Mouse (Mus musculus): ENCODE results near the gene 3110009E18Rik. TPM values are rescaled to one million over a fixed set of nuclear protein-coding genes. Genes with fewer than 3 reads are reported as not detected.
A peak's percentile ranks its signal among the peaks of the same experiment; 100 is the strongest.

The 3110009E18Rik gene
- polyA plus RNA-seq, 1 experiment from 2014 or later, result 14.6 TPM

DNA sequence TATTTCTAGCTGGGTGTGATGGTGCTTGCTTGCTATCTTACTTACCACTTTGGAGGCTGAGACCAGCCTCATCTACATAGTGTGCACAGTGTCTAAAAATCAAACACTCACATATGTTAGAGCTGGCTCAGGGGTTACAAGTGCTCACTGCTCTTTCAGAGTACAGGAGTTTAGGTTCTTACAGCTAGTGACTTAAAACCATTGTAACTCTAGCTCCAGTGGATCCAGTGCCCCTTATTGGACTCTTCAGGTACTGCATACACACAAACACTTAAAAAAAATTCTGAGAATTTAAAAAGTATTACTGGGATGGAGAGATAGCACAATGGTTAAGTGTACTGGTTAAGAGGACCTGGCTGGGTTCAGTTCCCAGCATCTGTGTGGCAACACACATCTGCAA lies 26.0 kb downstream of the 3110009E18Rik start:
- H3K9me3 ChIP-seq (ENCODE audit: control insufficient read depth, low read length), result no peaks in the 10 kb centered on the region
- no peaks in the 10 kb centered on the region for H3K27me3 ChIP-seq (replicated peaks; ENCODE audit: control insufficient read depth, insufficient read depth, low read length)
- H3K4me3 ChIP-seq (ENCODE audit: low read depth, low read length), result no peak overlapping the region
- no peaks in the 10 kb centered on the region for H3K4me1 ChIP-seq (ENCODE audit: control insufficient read depth, insufficient read depth, low read length)
- H3K27ac ChIP-seq (replicated peaks; ENCODE audit: low read depth, low read length), result no peak overlapping the region
- 0 out of 2 replicates have a peak, but pooled peaks have one; percentile 30 for ATAC-seq (ENCODE audit: low read depth)
- H3K9ac ChIP-seq (ENCODE audit: low read depth, low read length), result no peak overlapping the region
- no peak for DNase-seq (ENCODE audit: low spot score)
- no peaks in the 10 kb centered on the region for H3K36me3 ChIP-seq (ENCODE audit: control insufficient read depth, insufficient read depth, low read length)
- no peak overlapping the region for H3K4me2 ChIP-seq (ENCODE audit: low read depth, low read length)

- Histone ChIP-seq H3K4me1 (ENCODE audit: control insufficient read depth, insufficient read depth, low read length) (no peaks in the 10 kb centered on the region), H3K9me3 (ENCODE audit: control insufficient read depth, low read length) (no peaks in the 10 kb centered on the region), H3K9ac (ENCODE audit: low read depth, low read length) (no peak overlapping the region), H3K4me2 (ENCODE audit: low read depth, low read length) (no peak overlapping the region), H3K4me3 (ENCODE audit: low read depth, low read length) (no peak overlapping the region), H3K36me3 (ENCODE audit: control insufficient read depth, insufficient read depth, low read length) (no peaks in the 10 kb centered on the region), H3K27ac (replicated peaks; ENCODE audit: low read depth, low read length) (no peak overlapping the region), H3K27me3 (replicated peaks; ENCODE audit: control insufficient read depth, insufficient read depth, low read length) (no peaks in the 10 kb centered on the region)
- no peak for DNase-seq (ENCODE audit: low spot score)
- no peak for ATAC-seq (ENCODE audit: low read depth)
Observed at GRCm38 (mm10) chr1:120154232-120154631, 33.2 kb downstream of the 3110009E18Rik start.

DNA sequence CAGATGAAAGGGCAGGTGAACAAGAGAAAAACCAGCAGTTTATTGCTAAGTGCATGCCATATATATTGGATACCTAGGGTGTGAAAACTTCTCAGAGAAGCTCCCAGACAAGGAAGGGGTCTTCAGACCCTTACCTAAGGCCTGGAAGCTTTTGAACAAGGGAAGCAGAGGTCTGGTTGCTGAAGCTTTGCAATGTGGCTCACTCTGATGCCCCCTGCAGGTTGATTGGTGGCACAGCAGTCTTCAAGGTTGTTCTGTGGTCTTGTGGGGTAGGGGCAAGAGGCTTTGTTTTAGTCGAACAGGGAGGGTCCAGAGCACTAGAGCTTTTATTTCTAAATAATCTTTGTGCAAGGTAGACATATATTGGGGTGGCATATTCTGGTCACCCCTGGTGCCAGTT lies 34.3 kb downstream of the 3110009E18Rik start:
- DNase-seq (ENCODE audit: low spot score), result peak; percentile 22
- Histone ChIP-seq H3K36me3 (ENCODE audit: control insufficient read depth, insufficient read depth, low read length) (no peaks in the 10 kb centered on the region), H3K4me3 (ENCODE audit: low read depth, low read length) (no peak overlapping the region), H3K27ac (replicated peaks; ENCODE audit: low read depth, low read length) (no peak overlapping the region), H3K4me2 (ENCODE audit: low read depth, low read length) (no peak overlapping the region), H3K27me3 (replicated peaks; ENCODE audit: control insufficient read depth, insufficient read depth, low read length) (no peaks in the 10 kb centered on the region), H3K9ac (ENCODE audit: low read depth, low read length) (no peak overlapping the region), H3K9me3 (ENCODE audit: control insufficient read depth, low read length) (no peaks in the 10 kb centered on the region), H3K4me1 (ENCODE audit: control insufficient read depth, insufficient read depth, low read length) (peaks cover 4% of the 10 kb centered on the region; the same call in 1 of the 2 replicates)
- ATAC-seq (ENCODE audit: low read depth), result no peak
- 15% methylated on average over 1 of the region's 1 CpGs for WGBS

DNA sequence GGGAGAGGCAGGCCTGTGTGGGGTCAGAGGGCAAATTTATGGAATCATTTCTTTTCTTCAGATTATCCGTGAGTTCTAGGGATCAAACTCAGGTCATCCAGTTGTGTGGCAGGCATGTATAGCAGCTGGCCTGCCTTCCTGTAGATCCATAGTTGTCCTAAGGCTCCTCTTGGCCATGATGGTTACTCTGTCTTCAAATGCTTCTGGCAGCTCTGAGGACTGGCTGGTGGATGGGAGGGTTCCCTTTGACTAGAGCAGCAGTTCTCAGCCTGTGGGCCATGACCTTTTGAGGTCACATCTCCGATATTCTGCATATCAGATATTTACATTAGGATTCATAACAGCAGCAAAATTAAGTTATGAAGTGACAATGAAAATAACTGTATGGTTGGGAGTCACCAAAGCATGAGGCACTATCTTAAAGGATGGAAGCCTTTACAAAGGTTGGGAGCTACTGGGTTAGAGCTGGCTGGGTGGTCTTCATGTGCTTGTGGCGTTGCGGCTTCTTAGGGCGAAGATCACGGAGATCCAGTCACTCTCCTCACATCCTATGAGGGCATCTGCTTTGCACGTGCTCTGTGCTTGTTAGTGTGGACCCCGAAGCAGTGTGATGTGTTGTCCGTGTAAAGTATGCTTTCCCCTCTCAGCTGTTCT lies 37.6 kb downstream of the 3110009E18Rik start:
- DNase-seq (ENCODE audit: low spot score), result no peak
- 80% methylated on average over 9 of the region's 9 CpGs for WGBS
- no peak overlapping the region for H3K4me3 ChIP-seq (ENCODE audit: low read depth, low read length)
- H3K9ac ChIP-seq (ENCODE audit: low read depth, low read length), result no peak overlapping the region
- no peaks in the 10 kb centered on the region for H3K27me3 ChIP-seq (replicated peaks; ENCODE audit: control insufficient read depth, insufficient read depth, low read length)
- H3K9me3 ChIP-seq (ENCODE audit: control insufficient read depth, low read length), result no peaks in the 10 kb centered on the region
- ATAC-seq (ENCODE audit: low read depth), result no peak
- H3K36me3 ChIP-seq (ENCODE audit: control insufficient read depth, insufficient read depth, low read length), result no peaks in the 10 kb centered on the region; the same call in 1 of the 2 replicates
- H3K27ac ChIP-seq (replicated peaks; ENCODE audit: low read depth, low read length), result no peak overlapping the region
- peaks cover 4% of the 10 kb centered on the region; the same call in 1 of the 2 replicates for H3K4me1 ChIP-seq (ENCODE audit: control insufficient read depth, insufficient read depth, low read length)
- no peak overlapping the region for H3K4me2 ChIP-seq (ENCODE audit: low read depth, low read length)

GRCm38 (mm10) chr1:120161502-120161901 lies 40.5 kb downstream of the 3110009E18Rik start:
- Histone ChIP-seq H3K27ac (replicated peaks; ENCODE audit: low read depth, low read length) (no peak overlapping the region), H3K27me3 (replicated peaks; ENCODE audit: control insufficient read depth, insufficient read depth, low read length) (no peaks in the 10 kb centered on the region), H3K4me3 (ENCODE audit: low read depth, low read length) (no peak overlapping the region), H3K4me1 (ENCODE audit: control insufficient read depth, insufficient read depth, low read length) (peaks cover 4% of the 10 kb centered on the region; the same call in 1 of the 2 replicates), H3K9ac (ENCODE audit: low read depth, low read length) (no peak overlapping the region), H3K36me3 (ENCODE audit: control insufficient read depth, insufficient read depth, low read length) (no peaks in the 10 kb centered on the region; the same call in 1 of the 2 replicates), H3K9me3 (ENCODE audit: control insufficient read depth, low read length) (no peaks in the 10 kb centered on the region), H3K4me2 (ENCODE audit: low read depth, low read length) (no peak overlapping the region)
- WGBS, result 87% methylated on average over 5 of the region's 5 CpGs
- no peak for DNase-seq (ENCODE audit: low spot score)
- ATAC-seq (ENCODE audit: low read depth), result no peak

DNA sequence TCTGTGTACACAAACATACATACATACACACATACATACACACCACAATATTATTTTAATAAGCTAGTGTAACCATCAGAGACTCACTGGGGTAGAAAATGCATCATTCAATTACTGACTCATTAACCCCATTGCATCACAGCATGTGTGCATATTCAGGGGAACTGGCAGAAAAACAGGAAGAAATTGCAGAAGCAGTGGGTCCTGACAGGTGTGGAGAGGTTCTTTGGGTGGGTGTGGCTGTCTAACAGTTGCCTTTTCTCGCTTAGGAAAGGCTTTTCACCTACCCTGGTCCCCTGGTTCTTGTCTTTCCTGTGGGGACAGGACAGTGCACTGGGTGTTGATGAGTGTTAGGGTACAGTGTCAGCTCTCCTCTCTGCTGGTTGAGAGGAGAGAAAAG lies 41.6 kb downstream of the 3110009E18Rik start:
- no peaks in the 10 kb centered on the region; the same call in 1 of the 2 replicates for H3K36me3 ChIP-seq (ENCODE audit: control insufficient read depth, insufficient read depth, low read length)
- H3K4me2 ChIP-seq (ENCODE audit: low read depth, low read length), result no peak overlapping the region
- DNase-seq (ENCODE audit: low spot score) (no peak), ATAC-seq (ENCODE audit: low read depth) (no peak)
- 81% methylated on average over 1 of the region's 1 CpGs for WGBS
- H3K27ac ChIP-seq (replicated peaks; ENCODE audit: low read depth, low read length), result no peak overlapping the region
- no peaks in the 10 kb centered on the region for H3K27me3 ChIP-seq (replicated peaks; ENCODE audit: control insufficient read depth, insufficient read depth, low read length)
- H3K9me3 ChIP-seq (ENCODE audit: control insufficient read depth, low read length), result no peaks in the 10 kb centered on the region
- peaks cover 4% of the 10 kb centered on the region; the same call in 1 of the 2 replicates for H3K4me1 ChIP-seq (ENCODE audit: control insufficient read depth, insufficient read depth, low read length)
- H3K9ac ChIP-seq (ENCODE audit: low read depth, low read length), result no peak overlapping the region
- no peak overlapping the region for H3K4me3 ChIP-seq (ENCODE audit: low read depth, low read length)

GRCm38 (mm10) chr1:120168016-120168415 lies 47.0 kb downstream of the 3110009E18Rik start:
- DNase-seq (ENCODE audit: low spot score) (no peak), ATAC-seq (ENCODE audit: low read depth) (no peak)
- H3K4me3 ChIP-seq (ENCODE audit: low read depth, low read length), result no peak overlapping the region
- no peaks in the 10 kb centered on the region for H3K4me1 ChIP-seq (ENCODE audit: control insufficient read depth, insufficient read depth, low read length)
- WGBS, result 53% methylated on average over 4 of the region's 4 CpGs
- H3K36me3 ChIP-seq (ENCODE audit: control insufficient read depth, insufficient read depth, low read length), result no peaks in the 10 kb centered on the region; the same call in 1 of the 2 replicates
- no peak overlapping the region for H3K27ac ChIP-seq (replicated peaks; ENCODE audit: low read depth, low read length)
- H3K9ac ChIP-seq (ENCODE audit: low read depth, low read length), result no peak overlapping the region
- H3K27me3 ChIP-seq (replicated peaks; ENCODE audit: control insufficient read depth, insufficient read depth, low read length), result no peaks in the 10 kb centered on the region
- H3K4me2 ChIP-seq (ENCODE audit: low read depth, low read length), result no peak overlapping the region
- H3K9me3 ChIP-seq (ENCODE audit: control insufficient read depth, low read length), result no peaks in the 10 kb centered on the region

DNA sequence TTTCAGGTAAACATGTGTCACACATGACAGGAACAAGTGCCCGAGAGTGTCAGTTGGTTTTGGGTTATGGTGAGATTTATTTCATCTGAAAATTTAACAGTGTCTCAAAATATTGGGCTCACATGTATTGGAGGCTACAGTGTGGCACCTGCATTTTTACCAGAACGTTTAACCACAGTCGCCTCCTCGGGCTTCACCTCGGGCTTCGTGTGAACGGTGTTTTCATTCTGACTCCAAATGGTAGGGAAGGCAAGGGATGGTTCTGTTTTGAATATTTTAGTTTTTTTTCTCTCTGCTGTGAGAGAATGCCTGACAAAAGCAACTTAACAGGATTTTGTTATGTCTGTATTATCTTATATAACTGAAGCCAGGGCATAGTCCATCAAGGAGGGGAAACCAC lies 47.7 kb downstream of the 3110009E18Rik start:
- no peaks in the 10 kb centered on the region for H3K9me3 ChIP-seq (ENCODE audit: control insufficient read depth, low read length)
- no peak overlapping the region for H3K4me2 ChIP-seq (ENCODE audit: low read depth, low read length)
- WGBS, result 85% methylated on average over 7 of the region's 7 CpGs
- no peaks in the 10 kb centered on the region for H3K36me3 ChIP-seq (ENCODE audit: control insufficient read depth, insufficient read depth, low read length)
- H3K27me3 ChIP-seq (replicated peaks; ENCODE audit: control insufficient read depth, insufficient read depth, low read length), result no peaks in the 10 kb centered on the region
- no peak for ATAC-seq (ENCODE audit: low read depth)
- H3K27ac ChIP-seq (replicated peaks; ENCODE audit: low read depth, low read length), result no peak overlapping the region
- H3K4me3 ChIP-seq (ENCODE audit: low read depth, low read length), result no peak overlapping the region
- H3K4me1 ChIP-seq (ENCODE audit: control insufficient read depth, insufficient read depth, low read length), result no peaks in the 10 kb centered on the region
- H3K9ac ChIP-seq (ENCODE audit: low read depth, low read length), result no peak overlapping the region
- DNase-seq (ENCODE audit: low spot score), result no peak

- Histone ChIP-seq H3K9me3 (ENCODE audit: control insufficient read depth, low read length) (no peaks in the 10 kb centered on the region), H3K9ac (ENCODE audit: low read depth, low read length) (no peak overlapping the region), H3K27ac (replicated peaks; ENCODE audit: low read depth, low read length) (no peak overlapping the region), H3K36me3 (ENCODE audit: control insufficient read depth, insufficient read depth, low read length) (no peaks in the 10 kb centered on the region), H3K27me3 (replicated peaks; ENCODE audit: control insufficient read depth, insufficient read depth, low read length) (no peaks in the 10 kb centered on the region), H3K4me3 (ENCODE audit: low read depth, low read length) (no peak overlapping the region), H3K4me2 (ENCODE audit: low read depth, low read length) (no peak overlapping the region), H3K4me1 (ENCODE audit: control insufficient read depth, insufficient read depth, low read length) (no peaks in the 10 kb centered on the region)
- no peak for DNase-seq (ENCODE audit: low spot score)
- ATAC-seq (ENCODE audit: low read depth), result no peak
- WGBS, result 81% methylated on average over 7 of the region's 7 CpGs
Observed at GRCm38 (mm10) chr1:120170307-120170706, 49.3 kb downstream of the 3110009E18Rik start.

All from embryonic facial prominence, embryonic 14.5 days (tissue).